Mouse (Mus musculus): ENCODE measurements around the gene Alg1. TPM values are rescaled to one million over a fixed set of nuclear protein-coding genes. Genes with fewer than 3 reads are reported as not detected.
"Not testable (repeated sequence)": the region's sequence is repeated elsewhere in the genome, so short reads cannot be mapped to it uniquely, and the experiment has no call there.

The Alg1 gene
- total and polyA plus RNA-seq, 2 experiments: 24.7 to 46.1 TPM

DNA sequence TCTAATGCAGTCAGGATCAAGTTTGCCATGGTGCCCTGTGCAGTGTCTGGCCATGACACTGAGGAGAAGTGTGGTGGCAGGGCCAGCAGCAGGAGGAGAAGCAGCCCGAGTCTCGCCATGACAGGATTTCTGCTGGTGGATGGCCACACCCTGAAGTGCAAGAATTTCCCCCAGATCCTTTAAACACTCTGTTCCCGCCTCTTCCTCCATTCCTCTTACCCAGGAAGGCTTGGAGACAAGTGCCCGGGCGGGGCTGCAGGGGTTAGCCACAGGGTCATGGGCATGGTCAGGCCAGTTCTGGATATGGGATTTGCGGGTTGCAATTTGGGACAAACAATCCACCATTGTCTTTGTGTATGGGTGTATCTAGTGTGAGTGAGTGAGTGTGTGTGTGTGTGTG is 11.3 kb upstream of the Alg1 start, which contains the start of gene AU021092:
TSS of gene AU021092 (minus strand) at position 160 of the 400 bp plus-strand sequence.
- Histone ChIP-seq H3K27me3 (ENCODE audit: control insufficient read depth, insufficient read depth, low read length) (no peaks in the 10 kb centered on the region), H3K79me2 (ENCODE audit: control insufficient read depth, insufficient read depth, low read length) (no peaks in the 10 kb centered on the region), H3K27ac (replicated peaks; ENCODE audit: insufficient read depth, low read depth, low read length) (no peak within 1 kb of the TSS), H3K4me1 (ENCODE audit: control insufficient read depth, insufficient read depth, low read length) (no peaks in the 10 kb centered on the region), H3K36me3 (ENCODE audit: control insufficient read depth, insufficient read depth, low read length) (no peaks in the 10 kb centered on the region), H3K4me3 (ENCODE audit: insufficient read depth, low read depth, low read length) (peak within 1 kb of the TSS; percentile 27), H3K9ac (ENCODE audit: low read depth, low read length) (no peak within 1 kb of the TSS)
- WGBS: 68% methylated on average over 6 of the region's 6 CpGs
- DNase-seq (ENCODE audit: extremely low read depth, low read depth, low spot score): no peak
- TF ChIP-seq POLR2A (IDR thresholded peaks at IDR 0.05; ENCODE audit: extremely low read depth, insufficient read depth, low read length): no peak
- TF ChIP-seq CTCF (IDR thresholded peaks at IDR 0.05; ENCODE audit: low read depth, low read length): no peak

DNA sequence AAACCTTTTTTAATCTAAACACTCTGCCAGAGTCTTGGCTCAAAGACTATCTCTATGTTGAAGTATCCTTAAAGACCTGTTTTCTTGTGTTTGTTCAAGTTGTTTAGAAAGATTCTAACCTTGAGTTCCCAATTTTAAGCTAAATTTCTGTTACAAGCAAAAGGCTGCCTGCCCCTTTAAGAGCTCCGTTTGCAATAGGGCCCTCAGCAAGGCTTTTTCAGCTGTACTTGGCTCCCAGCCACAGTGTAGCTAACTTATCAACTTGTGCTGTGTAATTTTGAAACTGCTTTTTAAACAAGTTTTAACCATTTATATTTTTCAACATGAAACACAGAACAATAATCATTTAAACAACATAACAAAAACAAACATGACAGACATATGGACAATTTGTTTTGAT is 6.9 kb upstream of the Alg1 start:
- H3K27ac ChIP-seq (replicated peaks; ENCODE audit: insufficient read depth, low read depth, low read length); H3K79me2 ChIP-seq (ENCODE audit: control insufficient read depth, insufficient read depth, low read length); H3K4me1 ChIP-seq (ENCODE audit: control insufficient read depth, insufficient read depth, low read length); H3K36me3 ChIP-seq (ENCODE audit: control insufficient read depth, insufficient read depth, low read length); H3K27me3 ChIP-seq (ENCODE audit: control insufficient read depth, insufficient read depth, low read length); H3K4me3 ChIP-seq (ENCODE audit: insufficient read depth, low read depth, low read length); DNase-seq (ENCODE audit: extremely low read depth, low read depth, low spot score); H3K9ac ChIP-seq (ENCODE audit: low read depth, low read length): not testable (repeated sequence)
- 0% methylated on average over 1 of the region's 1 CpGs for WGBS

DNA sequence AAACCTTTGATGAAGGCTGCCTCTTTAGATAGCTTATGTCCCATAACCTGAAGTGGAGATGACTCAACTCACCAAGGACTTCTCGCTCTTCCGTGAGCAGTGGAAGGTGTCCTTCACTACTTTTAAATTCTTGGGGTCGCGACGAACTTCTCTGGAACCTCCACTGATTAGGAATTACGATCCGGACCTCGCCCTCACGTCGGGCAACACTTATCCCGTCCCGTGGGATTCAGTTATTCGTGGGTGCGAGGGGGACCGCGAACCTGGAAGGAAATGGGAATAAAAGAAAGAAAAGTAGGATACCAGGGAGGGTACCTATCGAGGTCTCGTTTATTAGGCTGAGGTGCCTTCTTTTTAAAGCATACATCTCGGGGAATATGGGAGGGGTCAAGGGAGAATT is 5.9 kb upstream of the Alg1 start:
- not testable (repeated sequence) for H3K4me1 ChIP-seq (ENCODE audit: control insufficient read depth, insufficient read depth, low read length); H3K27ac ChIP-seq (replicated peaks; ENCODE audit: insufficient read depth, low read depth, low read length); H3K27me3 ChIP-seq (ENCODE audit: control insufficient read depth, insufficient read depth, low read length); H3K79me2 ChIP-seq (ENCODE audit: control insufficient read depth, insufficient read depth, low read length); H3K36me3 ChIP-seq (ENCODE audit: control insufficient read depth, insufficient read depth, low read length); DNase-seq (ENCODE audit: extremely low read depth, low read depth, low spot score); H3K9ac ChIP-seq (ENCODE audit: low read depth, low read length); H3K4me3 ChIP-seq (ENCODE audit: insufficient read depth, low read depth, low read length)
- WGBS: 90% methylated on average over 19 of the region's 19 CpGs

DNA sequence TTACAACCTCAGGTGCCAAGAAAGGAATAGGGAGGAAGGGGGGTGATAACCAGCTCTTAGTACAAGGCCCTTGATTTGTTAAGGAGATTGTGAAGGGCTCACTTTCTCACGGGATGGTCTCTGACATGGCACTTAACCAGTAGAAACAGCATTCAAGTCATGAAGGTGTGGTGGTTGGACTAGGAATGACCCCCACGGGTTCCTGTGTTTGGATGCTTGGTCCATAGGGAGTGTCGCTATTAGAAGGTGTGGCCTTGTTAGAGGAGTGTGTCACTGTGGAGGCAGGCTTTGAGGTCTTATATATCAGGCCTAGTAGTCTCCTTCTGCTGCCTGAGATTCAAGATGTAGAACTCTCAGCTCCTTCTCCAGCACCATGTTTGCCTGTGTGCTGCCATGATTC is 5.3 kb upstream of the Alg1 start:
- not testable (repeated sequence) for H3K9ac ChIP-seq (ENCODE audit: low read depth, low read length); H3K79me2 ChIP-seq (ENCODE audit: control insufficient read depth, insufficient read depth, low read length); H3K4me3 ChIP-seq (ENCODE audit: insufficient read depth, low read depth, low read length); H3K27me3 ChIP-seq (ENCODE audit: control insufficient read depth, insufficient read depth, low read length); H3K4me1 ChIP-seq (ENCODE audit: control insufficient read depth, insufficient read depth, low read length); H3K27ac ChIP-seq (replicated peaks; ENCODE audit: insufficient read depth, low read depth, low read length); DNase-seq (ENCODE audit: extremely low read depth, low read depth, low spot score); H3K36me3 ChIP-seq (ENCODE audit: control insufficient read depth, insufficient read depth, low read length)
- 90% methylated on average over 3 of the region's 3 CpGs for WGBS

DNA sequence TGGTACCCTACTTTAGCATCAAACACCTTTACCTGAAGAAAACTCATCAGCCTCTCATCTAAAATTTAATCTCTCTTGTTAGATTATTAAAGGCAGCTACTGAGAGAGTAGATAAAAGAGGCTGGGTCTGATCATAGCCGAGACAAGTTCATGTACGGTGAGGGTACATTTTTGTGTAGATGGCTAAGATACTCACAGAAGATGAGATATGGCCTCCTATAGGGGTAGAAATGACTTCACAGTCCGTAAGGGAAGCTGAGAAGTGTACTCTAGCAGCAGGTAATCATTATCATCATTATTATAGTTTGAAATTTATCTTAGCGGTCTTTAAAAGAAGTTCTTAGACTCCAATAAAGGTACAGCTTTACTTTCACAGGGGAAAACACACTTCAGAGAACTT is 439 bp upstream of the Alg1 start:
- Histone ChIP-seq H3K9ac (ENCODE audit: low read depth, low read length) (no peak overlapping the region), H3K4me1 (ENCODE audit: control insufficient read depth, insufficient read depth, low read length) (peaks cover 6% of the 10 kb centered on the region; the same call in 1 of the 2 replicates), H3K4me3 (ENCODE audit: insufficient read depth, low read depth, low read length) (no peak overlapping the region), H3K27me3 (ENCODE audit: control insufficient read depth, insufficient read depth, low read length) (no peaks in the 10 kb centered on the region), H3K36me3 (ENCODE audit: control insufficient read depth, insufficient read depth, low read length) (no peaks in the 10 kb centered on the region), H3K79me2 (ENCODE audit: control insufficient read depth, insufficient read depth, low read length) (0 out of 2 replicates have a peak, but pooled peaks cover 4% of the 10 kb centered on the region), H3K27ac (replicated peaks; ENCODE audit: insufficient read depth, low read depth, low read length) (no peak overlapping the region)
- 76% methylated on average over 4 of the region's 4 CpGs for WGBS
- TF ChIP-seq POLR2A (IDR thresholded peaks at IDR 0.05; ENCODE audit: extremely low read depth, insufficient read depth, low read length) (no peak), CTCF (IDR thresholded peaks at IDR 0.05; ENCODE audit: low read depth, low read length) (no peak)
- no peak for DNase-seq (ENCODE audit: extremely low read depth, low read depth, low spot score)

DNA sequence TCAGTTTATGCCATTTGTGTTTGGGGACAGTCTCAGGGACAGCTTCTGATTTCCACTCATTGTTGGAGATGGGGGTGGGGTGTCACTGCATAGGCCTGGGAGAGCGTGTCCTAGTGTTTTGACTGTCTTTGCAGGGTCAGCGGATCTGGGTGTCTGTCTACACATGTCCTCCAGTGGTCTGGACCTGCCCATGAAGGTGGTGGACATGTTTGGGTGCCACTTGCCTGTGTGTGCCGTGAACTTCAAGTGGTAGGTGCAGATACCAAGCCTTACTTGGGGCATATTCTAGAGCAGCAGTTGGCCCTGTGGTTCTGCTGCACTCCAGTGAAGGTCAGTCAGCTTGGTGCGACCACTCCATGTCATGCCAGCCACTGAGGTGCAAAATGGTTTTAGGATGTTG is 8.9 kb downstream of the Alg1 start:
- no peaks in the 10 kb centered on the region for H3K27me3 ChIP-seq (ENCODE audit: control insufficient read depth, insufficient read depth, low read length)
- no peaks in the 10 kb centered on the region for H3K4me1 ChIP-seq (ENCODE audit: control insufficient read depth, insufficient read depth, low read length)
- no peaks in the 10 kb centered on the region for H3K79me2 ChIP-seq (ENCODE audit: control insufficient read depth, insufficient read depth, low read length)
- H3K36me3 ChIP-seq (ENCODE audit: control insufficient read depth, insufficient read depth, low read length): peaks cover 8% of the 10 kb centered on the region; the same call in 1 of the 2 replicates
- 92% methylated on average over 4 of the region's 4 CpGs for WGBS
- TF ChIP-seq CTCF (IDR thresholded peaks at IDR 0.05; ENCODE audit: low read depth, low read length): no peak
- no peak for TF ChIP-seq POLR2A (IDR thresholded peaks at IDR 0.05; ENCODE audit: extremely low read depth, insufficient read depth, low read length)
- H3K4me3 ChIP-seq (ENCODE audit: insufficient read depth, low read depth, low read length): no peak overlapping the region
- DNase-seq (ENCODE audit: extremely low read depth, low read depth, low spot score): no peak
- no peak overlapping the region for H3K27ac ChIP-seq (replicated peaks; ENCODE audit: insufficient read depth, low read depth, low read length)
- H3K9ac ChIP-seq (ENCODE audit: low read depth, low read length): no peak overlapping the region
